Mouse (Mus musculus) olfactory bulb, adult 2 months (tissue): ENCODE results near the gene Dnah12. TPM values are rescaled to one million over a fixed set of nuclear protein-coding genes. Genes with fewer than 3 reads are reported as not detected.
"Not testable (repeated sequence)": the region's sequence is repeated elsewhere in the genome, so short reads cannot be mapped to it uniquely, and the experiment has no call there.

ENCODE experiments used
- H3K27ac ChIP-seq: fragments of 200-500 bp; 2 replicates; pipeline ENCODE4 v1.5.1; 2012; ENCODE audit warnings: low read depth, low read length; ENCODE audit not compliant: insufficient read depth
- H3K4me1 ChIP-seq: fragments of 200-500 bp; 2 replicates; pipeline ENCODE4 v1.6.1; 2012; ENCODE audit warnings: low read length; ENCODE audit not compliant: control insufficient read depth, insufficient read depth
- H3K4me3 ChIP-seq: fragments of 200-500 bp; 2 replicates; pipeline ENCODE4 v1.5.1; 2012; ENCODE audit warnings: mild to moderate bottlenecking, low read depth, low read length, moderate library complexity; ENCODE audit not compliant: insufficient read depth
- CTCF ChIP-seq: fragments of 200-500 bp; IDR thresholded peaks from 2 replicates; pipeline ENCODE4 v1.5.1; 2012; ENCODE audit warnings: low read depth, mild to moderate bottlenecking, low read length, moderate library complexity; ENCODE audit not compliant: insufficient read depth
- POLR2A ChIP-seq: fragments of 200-500 bp; IDR thresholded peaks from 2 replicates; pipeline ENCODE4 v1.6.1; 2012; ENCODE audit warnings: mild to moderate bottlenecking, low read depth, low read length, moderate library complexity; ENCODE audit not compliant: insufficient read depth
- WGBS: fragments of 180-500 bp; shearing (Covaris S2); methylation state at CpG from one replicate; pipeline ENCODE4 v1.1.7; 2018; 5-methylcytosine and 5-hydroxymethylcytosine counted together
- polyA plus RNA-seq: library from polyadenylated mRNA; stranded (reverse); fragments of >200 nt; gene quantifications from 2 replicates; pipeline ENCODE4 v1.2.4, GENCODE M21; 2012; ENCODE audit warnings: low replicate concordance; ENCODE audit not compliant: missing spikeins, insufficient read depth, insufficient read length

The Dnah12 gene
- polyA plus RNA-seq, 1 experiment: not detected

DNA sequence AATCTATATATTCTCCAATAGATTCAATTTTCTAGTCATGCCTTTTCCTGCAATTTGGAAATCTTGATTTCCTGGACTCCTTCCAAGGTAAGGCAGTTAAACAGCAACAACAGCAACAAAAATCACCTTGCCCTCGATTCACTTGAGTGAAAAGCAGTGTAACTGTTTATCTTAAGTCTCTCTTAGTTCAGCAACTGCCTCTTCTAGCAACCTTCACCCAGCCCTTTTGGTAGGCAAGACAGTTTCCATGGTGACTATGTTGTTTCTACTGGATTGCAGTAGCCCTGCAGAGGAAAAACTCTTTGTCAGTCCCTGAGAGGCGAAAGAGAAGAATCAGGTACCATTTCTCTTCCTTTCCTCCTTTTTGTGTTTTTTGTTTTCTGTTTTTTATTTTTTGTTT, 1.7 kb upstream of the Dnah12 start:
- Histone ChIP-seq H3K4me3 (no peak overlapping the region), H3K27ac (no peak overlapping the region), H3K4me1 (no peaks in the 10 kb centered on the region)
- no peak for TF ChIP-seq CTCF
- TF ChIP-seq POLR2A: no peak
- WGBS: 42% methylated on average over 2 of the region's 2 CpGs

DNA sequence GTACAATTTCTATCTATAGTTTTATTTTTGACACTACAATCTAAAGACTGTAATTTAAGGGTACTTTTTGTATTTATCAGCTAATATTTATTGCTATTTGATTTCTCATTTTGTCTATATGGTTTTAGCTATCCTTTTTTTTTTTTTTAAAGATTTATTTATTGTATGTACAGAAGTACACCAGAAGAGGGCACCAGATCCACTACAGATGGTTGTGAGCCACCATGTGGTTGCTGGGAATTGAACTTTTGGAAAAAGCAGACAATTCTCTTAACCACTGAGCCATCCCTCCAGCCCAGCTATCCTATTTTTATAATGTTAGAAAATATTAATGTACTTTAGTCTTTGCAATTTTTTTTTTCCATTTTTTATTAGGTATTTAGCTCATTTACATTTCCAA, 4.8 kb downstream of the Dnah12 start:
- Histone ChIP-seq H3K4me3 (no peak overlapping the region), H3K27ac (no peak overlapping the region), H3K4me1 (no peaks in the 10 kb centered on the region)
- TF ChIP-seq CTCF: no peak
- TF ChIP-seq POLR2A: no peak

DNA sequence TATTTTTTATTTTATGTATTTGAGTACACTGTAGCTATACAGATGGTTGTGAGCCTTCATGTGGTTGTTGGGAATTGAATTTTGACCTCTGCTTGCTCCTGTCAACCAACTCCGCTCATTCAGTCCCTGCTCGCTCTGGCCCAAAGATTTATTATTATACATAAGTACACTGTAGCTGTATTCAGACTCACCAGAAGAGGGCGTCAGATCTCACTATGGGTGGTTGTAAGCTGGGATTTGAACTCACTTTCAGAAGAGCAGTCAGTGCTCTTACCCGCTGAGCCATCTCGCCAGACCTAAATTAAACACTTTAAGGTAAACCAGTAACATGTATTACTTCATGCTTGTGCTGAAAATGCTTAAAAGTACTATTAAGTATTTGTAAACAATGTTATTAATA, 12.2 kb downstream of the Dnah12 start:
- WGBS: 90% methylated on average over 5 of the region's 5 CpGs
- not testable (repeated sequence) for H3K4me1 ChIP-seq

DNA sequence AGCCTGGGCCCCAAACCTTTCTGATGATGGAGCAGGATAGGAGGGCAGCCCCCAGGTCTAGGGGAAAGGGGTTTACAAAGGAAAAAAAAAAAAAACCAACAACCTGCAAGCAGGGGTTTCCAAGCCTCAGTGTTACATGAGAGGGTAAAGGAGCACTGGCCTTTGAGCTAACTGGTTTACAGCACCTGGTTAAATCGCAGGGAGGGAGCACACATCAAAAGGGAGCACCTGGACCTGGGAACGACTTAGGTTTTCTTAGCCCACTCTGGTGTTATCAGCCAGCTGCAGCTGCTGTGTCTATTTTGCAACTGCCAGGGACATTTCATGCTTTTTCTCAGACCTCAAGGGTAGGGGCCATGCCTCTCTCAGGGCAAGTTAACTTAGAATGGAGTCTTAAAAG, 26.6 kb downstream of the Dnah12 start:
- H3K4me1 ChIP-seq, H3K27ac ChIP-seq: not testable (repeated sequence)

More for the DNA sequence above, 12.2 kb downstream of the Dnah12 start:
- not testable (repeated sequence) for H3K4me3 ChIP-seq, H3K27ac ChIP-seq

DNA sequence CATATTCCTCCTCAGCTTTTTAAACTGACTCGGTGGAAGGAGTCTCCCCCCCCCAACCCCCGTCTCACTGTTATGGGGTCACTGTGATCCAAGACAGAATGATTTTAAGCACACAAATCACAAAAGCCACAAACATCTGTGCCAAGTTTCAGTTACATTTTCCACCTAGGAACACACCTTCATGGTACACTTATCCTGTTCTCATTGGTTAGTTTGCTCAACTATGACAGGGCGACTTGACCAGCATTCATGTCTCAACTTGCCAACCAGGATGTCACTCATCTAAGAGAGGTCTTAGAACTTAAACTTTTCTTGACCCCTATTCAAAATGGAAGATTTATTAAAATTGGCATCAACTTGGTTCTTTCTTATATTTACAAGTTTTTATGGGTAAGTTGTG, 31.8 kb downstream of the Dnah12 start:
- no peaks in the 10 kb centered on the region for H3K4me1 ChIP-seq
- 86% methylated on average over 3 of the region's 3 CpGs for WGBS
- TF ChIP-seq CTCF (no peak), POLR2A (no peak)
- H3K4me3 ChIP-seq: no peak overlapping the region
- H3K27ac ChIP-seq: no peak overlapping the region

More for the DNA sequence above, 26.6 kb downstream of the Dnah12 start:
- 75% methylated on average over 2 of the region's 2 CpGs for WGBS
- not testable (repeated sequence) for H3K4me3 ChIP-seq

GRCm38 (mm10) chr14:26758566-26758965, 65.5 kb downstream of the Dnah12 start:
- 75% methylated on average over 8 of the region's 8 CpGs for WGBS
- TF ChIP-seq POLR2A: no peak
- TF ChIP-seq CTCF: no peak
- Histone ChIP-seq H3K4me3 (no peak overlapping the region), H3K27ac (no peak overlapping the region), H3K4me1 (no peaks in the 10 kb centered on the region)

DNA sequence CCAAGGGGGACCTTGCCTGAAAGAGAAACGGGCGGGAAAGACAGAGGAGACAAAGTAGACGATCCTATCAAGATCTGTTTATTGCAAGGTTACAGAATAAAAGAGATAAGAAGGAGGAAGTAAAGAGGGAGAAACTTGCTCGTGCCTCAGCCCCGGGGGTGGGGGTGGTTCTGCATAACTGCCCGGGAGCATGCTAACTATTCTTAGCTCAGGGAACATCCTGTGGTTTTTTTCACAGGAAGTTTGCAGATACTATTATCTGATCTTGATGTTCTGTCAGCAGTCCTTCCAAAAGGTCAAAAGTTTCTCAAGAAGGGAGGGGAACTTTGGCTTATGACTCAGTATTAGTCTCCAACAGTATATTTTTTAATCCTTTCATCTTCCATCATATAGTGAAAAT, 71.8 kb downstream of the Dnah12 start:
- H3K4me3 ChIP-seq: no peak overlapping the region
- 90% methylated on average over 6 of the region's 6 CpGs for WGBS
- TF ChIP-seq CTCF (no peak), POLR2A (no peak)
- no peaks in the 10 kb centered on the region for H3K4me1 ChIP-seq
- no peak overlapping the region for H3K27ac ChIP-seq

GRCm38 (mm10) chr14:26768195-26768594, 75.1 kb downstream of the Dnah12 start:
- Histone ChIP-seq H3K4me3 (no peak overlapping the region), H3K4me1 (no peaks in the 10 kb centered on the region), H3K27ac (no peak overlapping the region)
- 84% methylated on average over 4 of the region's 4 CpGs for WGBS
- TF ChIP-seq POLR2A: no peak
- no peak for TF ChIP-seq CTCF

DNA sequence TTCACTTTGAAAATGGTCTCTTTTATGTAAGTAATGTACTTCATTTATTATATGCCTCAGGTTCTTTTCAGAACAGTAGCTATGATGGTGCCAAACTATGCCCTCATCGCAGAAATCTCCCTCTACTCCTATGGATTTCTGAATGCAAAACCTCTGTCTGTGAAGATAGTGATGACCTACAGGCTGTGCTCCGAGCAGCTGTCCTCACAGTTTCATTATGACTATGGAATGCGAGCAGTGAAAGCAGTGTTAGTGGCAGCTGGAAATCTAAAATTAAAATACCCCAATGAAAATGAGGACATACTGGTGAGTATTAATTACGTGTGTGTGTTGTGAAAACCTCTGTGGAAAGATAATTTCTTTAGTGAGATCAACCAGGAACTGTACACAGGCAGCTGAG, 80.5 kb downstream of the Dnah12 start:
- 82% methylated on average over 4 of the region's 4 CpGs for WGBS
- no peak overlapping the region for H3K27ac ChIP-seq
- no peaks in the 10 kb centered on the region for H3K4me1 ChIP-seq
- no peak for TF ChIP-seq CTCF
- TF ChIP-seq POLR2A: no peak
- H3K4me3 ChIP-seq: no peak overlapping the region

DNA sequence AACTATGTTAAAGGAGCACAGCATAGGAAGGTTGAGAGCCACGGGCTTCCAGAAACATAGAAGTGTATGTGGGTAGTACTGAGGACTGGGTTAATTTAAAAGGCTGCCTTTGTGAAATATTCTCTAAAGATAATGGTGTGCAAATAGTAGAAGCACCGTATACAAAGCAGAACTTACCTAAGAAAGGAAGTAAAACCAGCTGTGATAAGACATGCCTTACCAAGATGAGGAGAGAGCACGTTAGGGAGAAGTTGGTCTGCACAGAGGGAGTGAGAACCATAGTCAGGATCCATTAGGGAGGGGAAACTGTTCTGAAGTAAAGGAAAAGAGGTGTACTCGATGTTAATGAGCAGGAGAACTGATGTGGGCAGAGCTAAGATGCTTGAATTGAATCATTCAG, 90.7 kb downstream of the Dnah12 start:
- Histone ChIP-seq H3K27ac (no peak overlapping the region), H3K4me3 (no peak overlapping the region), H3K4me1 (no peaks in the 10 kb centered on the region)
- no peak for TF ChIP-seq POLR2A
- TF ChIP-seq CTCF: no peak
- WGBS: 76% methylated on average over 4 of the region's 4 CpGs
